Mouse (Mus musculus): ENCODE results near the gene Bri3bp.
"Not testable (repeated sequence)": the region's sequence is repeated elsewhere in the genome, so short reads cannot be mapped to it uniquely, and the experiment has no call there.

Bri3bp gene

DNA sequence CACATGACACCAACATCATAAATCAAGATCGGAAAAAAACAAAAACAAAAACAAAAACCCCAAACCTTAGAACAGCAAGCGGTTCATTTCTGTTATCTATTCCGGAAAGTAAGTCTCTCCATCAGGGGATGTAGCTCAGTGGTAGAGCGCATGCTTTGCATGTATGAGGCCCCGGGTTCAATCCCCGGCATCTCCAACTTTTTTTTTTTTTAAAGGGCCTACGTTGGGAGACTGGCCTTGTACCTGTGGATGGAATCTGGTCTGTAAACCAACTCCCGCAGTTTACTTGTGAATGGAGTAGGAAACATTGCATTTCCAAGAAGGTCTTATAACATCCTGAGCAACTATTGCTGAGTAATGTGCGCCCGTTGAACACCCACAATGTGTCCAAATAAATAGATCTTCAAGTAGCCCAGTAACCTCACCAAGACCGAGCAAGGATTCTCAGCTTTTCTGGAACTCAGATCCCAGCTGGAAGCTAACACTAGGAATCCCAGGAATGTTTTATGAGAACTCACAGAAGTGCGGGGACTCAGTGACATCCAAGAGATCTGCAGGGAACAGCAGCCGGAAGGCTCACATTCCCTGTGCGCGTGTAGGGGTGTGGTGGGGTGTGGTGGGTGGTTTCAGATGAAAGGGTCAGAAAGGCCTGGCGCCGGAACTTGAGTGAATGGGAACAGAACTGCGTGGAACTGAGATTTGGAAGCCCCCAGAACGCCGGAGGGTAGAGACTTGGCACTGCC is 31.8 kb upstream of the Bri3bp start:
- DNase-seq (ENCODE audit: low read depth, low spot score) = peak; percentile 53

- no peak for DNase-seq (ENCODE audit: low read depth, low spot score)
Observed at GRCm38 (mm10) chr5:125411972-125412530, 29.3 kb upstream of the Bri3bp start.

DNA sequence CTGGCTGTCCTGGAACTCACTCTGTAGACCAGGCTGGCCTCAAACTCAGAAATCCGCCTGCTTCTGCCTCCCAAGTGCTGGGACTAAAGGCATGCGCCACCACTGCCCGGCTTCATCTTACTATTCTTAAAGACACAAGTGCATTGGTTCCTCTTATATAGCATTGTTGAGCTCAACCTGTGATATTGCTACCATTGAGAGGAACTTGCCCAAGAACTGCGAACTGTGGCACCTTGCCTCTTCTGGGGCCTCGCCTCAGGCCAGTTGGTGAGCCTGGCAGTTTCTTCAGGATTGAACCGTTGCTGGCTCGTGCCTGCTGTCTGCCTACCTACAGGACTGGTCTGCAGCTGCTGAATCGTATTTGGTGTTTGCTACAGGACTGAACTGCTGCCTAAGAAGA is 28.8 kb upstream of the Bri3bp start:
- DNase-seq (ENCODE audit: low read depth, low spot score) = not testable (repeated sequence)

GRCm38 (mm10) chr5:125413763-125414162 is 27.6 kb upstream of the Bri3bp start:
- DNase-seq (ENCODE audit: low read depth, low spot score) = no peak

- no peak for DNase-seq (ENCODE audit: low read depth, low spot score)
Observed at GRCm38 (mm10) chr5:125416183-125416582, 25.2 kb upstream of the Bri3bp start.

- DNase-seq (ENCODE audit: low read depth, low spot score) = no peak
Observed at GRCm38 (mm10) chr5:125418636-125419035, 22.7 kb upstream of the Bri3bp start.

- DNase-seq (ENCODE audit: low read depth, low spot score) = no peak
Observed at GRCm38 (mm10) chr5:125419124-125419523, 22.2 kb upstream of the Bri3bp start.

DNA sequence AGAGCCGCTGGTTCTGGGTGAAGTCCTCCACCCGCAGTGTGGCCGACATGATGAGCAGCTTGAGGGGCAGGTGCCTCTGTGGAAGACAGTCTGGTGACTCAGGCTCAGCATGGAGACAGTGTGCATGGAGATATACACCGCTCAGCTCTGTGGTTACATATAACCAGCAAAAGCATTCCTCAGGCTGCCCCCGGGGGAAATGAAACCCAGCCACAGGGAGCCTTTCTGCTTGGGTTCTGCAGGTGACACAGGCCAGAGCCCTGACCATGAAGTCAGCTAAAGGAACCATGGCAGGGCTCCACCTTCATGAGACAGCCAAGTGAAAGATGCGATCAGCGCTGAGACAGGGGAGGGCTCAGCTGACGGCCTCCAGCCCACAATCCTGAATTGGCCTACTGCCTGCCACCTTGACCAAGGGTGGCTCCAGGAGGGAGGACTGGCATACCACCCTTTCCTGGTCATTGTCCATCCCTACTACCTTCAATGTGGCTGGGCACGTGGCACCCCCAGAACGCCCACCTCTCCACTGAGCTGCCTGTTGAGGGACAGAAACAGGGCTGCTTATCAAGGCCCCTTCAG is 15.6 kb upstream of the Bri3bp start:
- no peak for DNase-seq (ENCODE audit: low read depth, low spot score)

DNA sequence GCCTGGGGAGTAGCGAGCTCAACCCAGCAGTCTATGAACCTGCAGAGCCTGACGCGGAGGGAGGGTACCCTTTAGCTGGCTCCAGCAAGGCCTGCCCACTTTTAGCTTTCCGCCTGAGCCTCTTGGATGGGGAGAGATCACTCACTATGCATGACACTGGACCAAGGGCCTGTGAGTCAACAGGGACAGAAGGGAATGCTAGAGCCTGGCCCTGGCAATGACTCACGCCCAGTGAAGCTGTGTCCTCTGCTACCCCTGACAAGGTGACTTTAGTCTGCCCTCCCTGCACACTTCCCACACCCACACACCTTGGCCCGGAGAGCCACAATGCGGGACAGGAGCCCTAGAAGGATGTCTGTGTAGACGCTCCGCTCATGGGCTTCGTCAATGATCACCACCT is 15.0 kb upstream of the Bri3bp start:
- DNase-seq (ENCODE audit: low read depth, low spot score) = no peak

DNA sequence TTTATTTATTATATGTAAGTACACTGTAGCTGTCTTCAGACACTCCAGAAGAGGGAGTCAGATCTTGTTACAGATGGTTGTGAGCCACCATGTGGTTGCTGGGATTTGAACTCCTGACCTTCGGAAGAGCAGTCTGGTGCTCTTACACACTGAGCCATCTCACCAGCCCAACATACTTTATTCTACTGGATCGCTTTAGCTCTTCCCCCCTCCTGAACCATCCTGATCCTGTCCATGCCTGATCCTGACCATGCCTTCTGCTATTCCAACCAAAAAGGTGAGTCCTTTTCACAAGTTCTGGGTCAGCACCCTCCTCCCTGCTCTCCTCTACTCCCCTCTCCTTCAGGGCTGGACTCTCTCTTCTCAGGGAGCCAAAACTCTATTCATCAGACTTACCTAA is 9.0 kb upstream of the Bri3bp start:
- not testable (repeated sequence) for DNase-seq (ENCODE audit: low read depth, low spot score)

GRCm38 (mm10) chr5:125433793-125434337 is 7.5 kb upstream of the Bri3bp start, which contains the start of gene Dhx37:
Dhx37 (minus strand) TSS chr5:125434121.
- peak; percentile 97 for DNase-seq (ENCODE audit: low read depth, low spot score)

DNA sequence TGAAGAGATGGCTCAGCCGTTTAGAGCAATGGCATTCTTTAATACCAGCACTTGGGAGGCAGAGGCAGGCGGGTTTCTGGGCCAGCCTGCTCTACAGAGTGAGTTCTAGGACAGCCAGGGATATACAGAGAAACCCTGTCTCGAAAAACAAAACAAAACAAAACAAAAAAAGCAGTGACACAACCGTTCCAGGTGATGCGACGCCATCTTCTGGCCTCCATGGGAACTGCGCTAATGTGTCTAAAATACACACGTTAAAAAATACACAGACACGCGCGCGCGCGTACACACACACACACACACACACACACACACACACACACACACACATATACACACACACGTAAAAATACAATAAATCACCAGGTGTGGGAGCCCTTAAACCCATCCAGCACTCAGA is 7.0 kb upstream of the Bri3bp start:
- DNase-seq (ENCODE audit: low read depth, low spot score) = not testable (repeated sequence)

DNA sequence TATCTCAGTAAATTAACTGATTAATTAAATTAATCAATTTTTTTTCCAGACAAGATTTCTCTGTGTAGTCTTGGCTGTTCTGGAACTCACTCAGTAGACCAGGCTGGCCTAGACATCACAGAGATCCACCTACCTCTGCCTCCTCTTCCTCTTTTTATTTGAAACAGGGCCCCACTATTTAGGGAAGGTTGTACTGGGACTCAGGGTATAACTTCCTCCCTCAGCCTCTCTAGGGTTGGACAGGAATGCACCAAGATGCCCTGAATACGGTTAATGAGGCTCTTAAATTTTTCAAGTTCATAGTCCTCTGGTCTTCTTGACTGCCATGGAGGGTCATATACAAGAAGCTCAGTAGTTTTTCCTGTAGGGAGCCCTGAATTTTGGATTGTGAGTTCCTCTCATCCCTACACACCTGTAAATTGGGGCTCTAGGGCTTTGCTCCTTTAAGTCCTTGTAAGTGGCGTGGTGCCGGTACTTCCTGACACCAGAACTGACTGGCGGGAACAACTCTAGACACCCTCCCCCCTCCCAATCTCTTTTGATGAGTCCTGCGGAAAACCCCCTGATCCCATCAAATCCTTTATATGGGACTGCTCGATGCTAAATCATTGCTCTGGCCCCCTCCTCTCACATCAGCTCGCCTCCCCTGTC is 660 bp upstream of the Bri3bp start:
- no peak for DNase-seq (ENCODE audit: low read depth, low spot score)

DNA sequence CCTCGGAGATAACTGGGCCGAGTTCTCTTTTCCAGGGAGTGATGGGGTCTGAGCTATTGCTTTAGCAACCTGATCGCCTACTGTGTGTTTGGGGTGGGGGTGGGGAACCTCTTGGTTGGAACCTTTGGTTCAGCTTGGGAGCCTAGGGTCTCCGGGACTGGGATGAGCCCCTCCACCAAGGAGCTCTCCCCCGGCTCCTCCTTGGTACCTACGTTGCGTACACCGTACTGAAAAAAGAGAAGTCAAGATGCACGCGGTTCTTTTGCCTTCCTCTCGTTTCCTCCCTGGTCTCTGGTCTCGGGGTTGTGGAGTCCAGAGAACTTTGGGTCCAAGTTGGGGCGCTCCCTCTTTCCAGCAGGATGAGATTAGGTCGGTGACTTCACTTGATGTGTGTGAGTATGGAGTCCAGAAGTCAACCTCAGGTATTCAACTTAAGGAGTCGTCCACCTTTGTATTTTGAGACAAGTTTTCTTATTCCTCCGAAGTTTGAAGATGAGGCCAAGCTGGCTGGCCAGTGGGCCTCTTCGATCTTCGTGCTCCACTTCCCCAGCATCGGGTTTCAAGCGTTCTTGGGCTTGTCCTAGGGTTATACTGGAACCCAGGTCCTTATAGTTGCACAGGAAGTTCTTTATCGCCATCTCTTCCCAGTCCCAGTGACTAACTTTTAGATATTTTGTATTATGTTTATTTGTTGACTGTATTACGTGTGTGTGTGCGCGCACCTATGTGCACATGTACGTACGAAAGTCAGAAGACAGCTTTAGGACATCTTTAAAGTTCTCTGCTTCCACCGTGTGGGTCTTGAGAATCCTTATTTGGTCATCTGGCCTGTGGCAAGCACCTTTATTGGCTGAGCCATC is 998 bp downstream of the Bri3bp start:
- DNase-seq (ENCODE audit: low read depth, low spot score) = no peak

DNA sequence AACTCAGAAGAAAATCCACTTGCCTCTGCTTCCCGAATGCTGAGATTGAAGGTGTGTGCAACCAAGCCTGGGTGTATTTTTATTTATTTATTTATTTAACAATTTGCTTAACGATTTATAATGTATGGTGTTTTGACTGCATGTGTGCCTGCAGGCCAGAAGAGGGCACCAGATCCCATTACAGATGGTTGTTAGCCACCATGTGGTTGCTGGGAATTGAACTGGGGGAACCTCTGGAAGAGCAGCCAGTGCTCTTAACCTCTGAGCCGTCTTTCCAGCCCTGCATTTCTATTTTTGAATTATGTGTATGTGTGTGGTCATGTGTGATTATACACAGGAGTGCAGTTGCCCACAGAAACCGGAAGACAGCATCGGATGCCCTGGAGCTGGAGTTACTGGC is 2.0 kb downstream of the Bri3bp start:
- no peak for DNase-seq (ENCODE audit: low read depth, low spot score)

DNA sequence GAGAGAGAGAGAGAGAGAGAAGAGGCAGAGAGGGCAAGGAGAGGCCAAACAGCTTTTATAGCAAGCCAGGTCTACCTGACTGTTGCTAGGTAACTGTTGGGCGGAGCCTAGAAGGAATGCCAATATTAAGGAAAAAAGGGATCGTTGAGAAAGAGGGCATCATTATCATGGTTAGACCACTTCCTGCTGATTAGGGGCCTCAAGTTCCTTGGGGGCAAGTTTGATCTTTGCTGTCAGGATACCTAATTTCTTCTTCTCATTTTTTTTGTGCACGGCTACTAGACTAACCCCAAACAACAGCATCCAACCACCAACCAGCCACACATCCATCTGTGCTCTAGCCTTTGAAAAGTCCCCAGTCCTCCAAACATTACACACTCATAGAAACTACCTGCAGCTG is 2.5 kb downstream of the Bri3bp start:
- DNase-seq (ENCODE audit: low read depth, low spot score) = no peak

DNA sequence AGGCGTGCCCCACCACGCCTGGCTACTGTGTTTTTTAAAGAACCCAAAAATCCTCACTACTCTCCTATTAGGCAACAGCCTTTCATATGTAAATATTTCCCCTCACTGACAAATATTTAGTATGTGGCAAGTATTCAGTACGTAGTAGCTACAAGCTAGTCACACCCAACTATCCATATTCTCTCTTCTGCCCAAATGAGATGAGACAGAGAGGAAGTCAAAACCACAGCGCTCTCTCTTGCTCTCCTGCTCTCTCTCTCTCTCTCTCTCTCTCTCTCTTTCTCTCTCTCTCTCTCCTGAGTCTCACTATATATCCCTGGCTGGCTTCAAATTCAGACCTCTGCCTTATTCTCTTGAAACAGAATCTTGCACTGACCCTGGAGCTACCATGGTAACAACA is 3.2 kb downstream of the Bri3bp start:
- no peak for DNase-seq (ENCODE audit: low read depth, low spot score)

DNA sequence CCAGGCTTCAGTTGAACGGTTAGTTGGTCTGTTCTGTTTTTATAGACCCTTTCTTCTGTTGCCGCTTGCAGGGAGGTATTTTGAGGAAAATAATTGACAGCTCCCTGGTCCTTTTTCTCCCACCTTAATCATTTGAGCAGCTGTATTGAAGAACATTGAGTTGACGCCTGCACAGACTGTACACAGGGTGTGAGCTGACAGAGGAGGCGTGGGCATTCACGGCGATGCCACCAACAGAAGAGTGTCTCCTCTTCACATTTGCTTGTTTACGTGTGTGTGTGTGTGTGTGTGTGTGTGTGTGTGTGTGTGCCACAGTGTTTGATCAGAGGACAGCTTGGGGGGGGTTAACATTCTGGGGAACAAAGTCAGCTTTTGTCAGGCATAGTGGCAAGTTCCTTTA is 5.0 kb downstream of the Bri3bp start:
- no peak for DNase-seq (ENCODE audit: low read depth, low spot score)

- no peak for DNase-seq (ENCODE audit: low read depth, low spot score)
Observed at GRCm38 (mm10) chr5:125448026-125448425, 6.7 kb downstream of the Bri3bp start.

- no peak for DNase-seq (ENCODE audit: low read depth, low spot score)
Observed at GRCm38 (mm10) chr5:125448631-125449030, 7.3 kb downstream of the Bri3bp start.

DNA sequence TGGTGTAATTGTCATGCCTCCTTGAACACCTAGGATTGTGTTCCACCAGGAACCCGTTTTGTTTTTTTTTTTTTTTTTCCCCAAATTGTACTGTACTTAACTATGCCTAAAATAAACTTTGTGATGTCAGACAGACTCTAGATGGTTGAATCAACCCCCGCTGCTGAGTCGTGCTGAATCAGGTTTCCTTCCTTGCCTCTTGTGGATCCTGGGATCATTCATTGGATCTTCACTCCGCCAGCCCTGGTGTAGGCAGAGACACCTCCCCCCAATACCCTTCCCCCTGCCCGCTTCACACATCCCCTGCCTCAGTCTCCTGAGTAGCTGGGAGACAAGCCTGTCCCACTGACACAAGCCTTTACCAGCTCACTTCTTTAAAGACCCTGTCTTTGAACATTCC is 7.9 kb downstream of the Bri3bp start:
- DNase-seq (ENCODE audit: low read depth, low spot score) = no peak
